Mouse (Mus musculus): ENCODE results near the gene Tns4.

Tns4 gene

GRCm38 (mm10) chr11:99105981-99106726, 17.0 kb upstream of the Tns4 start:
- no peaks in the 10 kb centered on the region for H3K36me3 ChIP-seq (ENCODE audit: control insufficient read depth, insufficient read depth, low read length, poor library complexity, severe bottlenecking)
- no peaks in the 10 kb centered on the region for H3K27me3 ChIP-seq (ENCODE audit: control insufficient read depth, insufficient read depth, low read length, poor library complexity, severe bottlenecking)
- no peak for DNase-seq (ENCODE audit: low read depth, low spot score)

GRCm38 (mm10) chr11:99104609-99105410, 15.7 kb upstream of the Tns4 start:
- H3K27me3 ChIP-seq (ENCODE audit: control insufficient read depth, insufficient read depth, low read length, poor library complexity, severe bottlenecking), result no peaks in the 10 kb centered on the region
- DNase-seq (ENCODE audit: low read depth, low spot score), result peak; percentile 63
- H3K36me3 ChIP-seq (ENCODE audit: control insufficient read depth, insufficient read depth, low read length, poor library complexity, severe bottlenecking), result no peaks in the 10 kb centered on the region

- DNase-seq (ENCODE audit: low read depth, low spot score), result no peak
- Histone ChIP-seq H3K27me3 (ENCODE audit: control insufficient read depth, insufficient read depth, low read length, poor library complexity, severe bottlenecking) (no peaks in the 10 kb centered on the region), H3K36me3 (ENCODE audit: control insufficient read depth, insufficient read depth, low read length, poor library complexity, severe bottlenecking) (no peaks in the 10 kb centered on the region)
Observed at GRCm38 (mm10) chr11:99102575-99103270, 13.6 kb upstream of the Tns4 start.

- no peaks in the 10 kb centered on the region for H3K27me3 ChIP-seq (ENCODE audit: control insufficient read depth, insufficient read depth, low read length, poor library complexity, severe bottlenecking)
- H3K36me3 ChIP-seq (ENCODE audit: control insufficient read depth, insufficient read depth, low read length, poor library complexity, severe bottlenecking), result no peaks in the 10 kb centered on the region
- no peak for DNase-seq (ENCODE audit: low read depth, low spot score)
Observed at GRCm38 (mm10) chr11:99101693-99102092, 12.6 kb upstream of the Tns4 start.

GRCm38 (mm10) chr11:99100215-99100614, 11.1 kb upstream of the Tns4 start:
- no peaks in the 10 kb centered on the region for H3K27me3 ChIP-seq (ENCODE audit: control insufficient read depth, insufficient read depth, low read length, poor library complexity, severe bottlenecking)
- no peaks in the 10 kb centered on the region for H3K36me3 ChIP-seq (ENCODE audit: control insufficient read depth, insufficient read depth, low read length, poor library complexity, severe bottlenecking)
- no peak for DNase-seq (ENCODE audit: low read depth, low spot score)

- DNase-seq (ENCODE audit: low read depth, low spot score), result no peak
- Histone ChIP-seq H3K36me3 (ENCODE audit: control insufficient read depth, insufficient read depth, low read length, poor library complexity, severe bottlenecking) (no peaks in the 10 kb centered on the region), H3K27me3 (ENCODE audit: control insufficient read depth, insufficient read depth, low read length, poor library complexity, severe bottlenecking) (no peaks in the 10 kb centered on the region)
Observed at GRCm38 (mm10) chr11:99099516-99099915, 10.4 kb upstream of the Tns4 start.

GRCm38 (mm10) chr11:99098924-99099323, 9.8 kb upstream of the Tns4 start:
- DNase-seq (ENCODE audit: low read depth, low spot score), result no peak
- H3K36me3 ChIP-seq (ENCODE audit: control insufficient read depth, insufficient read depth, low read length, poor library complexity, severe bottlenecking), result no peaks in the 10 kb centered on the region
- no peaks in the 10 kb centered on the region for H3K27me3 ChIP-seq (ENCODE audit: control insufficient read depth, insufficient read depth, low read length, poor library complexity, severe bottlenecking)

- no peak for DNase-seq (ENCODE audit: low read depth, low spot score)
- no peaks in the 10 kb centered on the region for H3K27me3 ChIP-seq (ENCODE audit: control insufficient read depth, insufficient read depth, low read length, poor library complexity, severe bottlenecking)
- H3K36me3 ChIP-seq (ENCODE audit: control insufficient read depth, insufficient read depth, low read length, poor library complexity, severe bottlenecking), result no peaks in the 10 kb centered on the region
Observed at GRCm38 (mm10) chr11:99096996-99097774, 8.1 kb upstream of the Tns4 start.

GRCm38 (mm10) chr11:99096417-99096816, 7.3 kb upstream of the Tns4 start:
- Histone ChIP-seq H3K36me3 (ENCODE audit: control insufficient read depth, insufficient read depth, low read length, poor library complexity, severe bottlenecking) (no peaks in the 10 kb centered on the region), H3K27me3 (ENCODE audit: control insufficient read depth, insufficient read depth, low read length, poor library complexity, severe bottlenecking) (no peaks in the 10 kb centered on the region)
- no peak for DNase-seq (ENCODE audit: low read depth, low spot score)

- Histone ChIP-seq H3K27me3 (ENCODE audit: control insufficient read depth, insufficient read depth, low read length, poor library complexity, severe bottlenecking) (no peaks in the 10 kb centered on the region), H3K36me3 (ENCODE audit: control insufficient read depth, insufficient read depth, low read length, poor library complexity, severe bottlenecking) (no peaks in the 10 kb centered on the region)
- DNase-seq (ENCODE audit: low read depth, low spot score), result no peak
Observed at GRCm38 (mm10) chr11:99095759-99096158, 6.7 kb upstream of the Tns4 start.

GRCm38 (mm10) chr11:99094911-99095676, 6.0 kb upstream of the Tns4 start:
- no peaks in the 10 kb centered on the region for H3K27me3 ChIP-seq (ENCODE audit: control insufficient read depth, insufficient read depth, low read length, poor library complexity, severe bottlenecking)
- DNase-seq (ENCODE audit: low read depth, low spot score), result no peak

GRCm38 (mm10) chr11:99093740-99094139, 4.6 kb upstream of the Tns4 start:
- H3K27me3 ChIP-seq (ENCODE audit: control insufficient read depth, insufficient read depth, low read length, poor library complexity, severe bottlenecking), result no peaks in the 10 kb centered on the region
- DNase-seq (ENCODE audit: low read depth, low spot score), result no peak
- no peaks in the 10 kb centered on the region for H3K36me3 ChIP-seq (ENCODE audit: control insufficient read depth, insufficient read depth, low read length, poor library complexity, severe bottlenecking)

More at GRCm38 (mm10) chr11:99094911-99095676, 6.0 kb upstream of the Tns4 start:
- H3K36me3 ChIP-seq (ENCODE audit: control insufficient read depth, insufficient read depth, low read length, poor library complexity, severe bottlenecking), result no peaks in the 10 kb centered on the region

- no peak for DNase-seq (ENCODE audit: low read depth, low spot score)
- H3K36me3 ChIP-seq (ENCODE audit: control insufficient read depth, insufficient read depth, low read length, poor library complexity, severe bottlenecking), result no peaks in the 10 kb centered on the region
- H3K27me3 ChIP-seq (ENCODE audit: control insufficient read depth, insufficient read depth, low read length, poor library complexity, severe bottlenecking), result no peaks in the 10 kb centered on the region
Observed at GRCm38 (mm10) chr11:99091666-99092065, 2.6 kb upstream of the Tns4 start.

GRCm38 (mm10) chr11:99090391-99090790, 1.3 kb upstream of the Tns4 start:
- Histone ChIP-seq H3K36me3 (ENCODE audit: control insufficient read depth, insufficient read depth, low read length, poor library complexity, severe bottlenecking) (no peaks in the 10 kb centered on the region), H3K27me3 (ENCODE audit: control insufficient read depth, insufficient read depth, low read length, poor library complexity, severe bottlenecking) (no peaks in the 10 kb centered on the region)
- no peak for DNase-seq (ENCODE audit: low read depth, low spot score)

All from splenic B cell, adult 2 months (primary cell).